In genomic region chr5:110142309-110142708, GRCm38 (mm10) we compare ENCODE assay signal across 17 mouse cellular contexts. TPM values are rescaled to one million over a fixed set of nuclear protein-coding genes. Genes with fewer than 3 reads are reported as not detected.
A peak's percentile ranks its signal among the peaks of the same experiment; 100 is the strongest.
DNase-seq lines count a peak whose midpoint lies in the region; ATAC-seq and TF ChIP-seq lines count a peak whose summit lies in the region.
"Had no signal": no experiment of that assay in that cellular context is flagged by ENCODE, and none has a peak within 500 bp of the region (broad histone marks: within the 10 kb centered on the region; RNA-seq: fewer than 3 reads in every experiment).

No protein-coding gene starts in this region.

- no peaks in the 10 kb centered on the region for H3K9me3 ChIP-seq in kidney, embryonic 16.5 days (ENCODE audit: low read length)
- H3K9me3 ChIP-seq: embryonic facial prominence, embryonic 13.5 days; lung, embryonic 15.5 days; neural tube, embryonic 12.5 days had no signal

- 58% methylated on average over 2 of the region's 2 CpGs for WGBS in kidney, adult 2 months
- 87% methylated on average over 2 of the region's 2 CpGs for WGBS in kidney, embryonic 16.5 days
- 57% methylated on average over 2 of the region's 2 CpGs for WGBS in cerebellum, adult 2 months

- no peak for ATAC-seq in kidney, embryonic 16.5 days (ENCODE audit: low FRiP score, low TSS enrichment)
- peak; percentile 76 for ATAC-seq in megakaryocyte progenitor cell, adult 5-6 weeks (replicated peaks; ENCODE audit: poor library complexity)
- ATAC-seq: forebrain, embryonic 14.5 days; midbrain, embryonic 16.5 days had no signal

- no peak for TF ChIP-seq POLR2A in kidney, adult 2 months (IDR thresholded peaks at IDR 0.05; ENCODE audit: low read depth, low read length)
- no peak for TF ChIP-seq POLR2A in cerebellum, adult 2 months (IDR thresholded peaks at IDR 0.05; ENCODE audit: borderline replicate concordance, insufficient read depth, low read length)

- no peak overlapping the region for H3K4me2 ChIP-seq in kidney, embryonic 16.5 days (replicated peaks; ENCODE audit: low read depth, low read length)
- H3K4me2 ChIP-seq: embryonic facial prominence, embryonic 13.5 days; hindbrain, embryonic 14.5 days; lung, embryonic 15.5 days; neural tube, embryonic 12.5 days had no signal

- H3K27me3 ChIP-seq in kidney, adult 2 months (replicated peaks; ENCODE audit: control insufficient read depth, insufficient read depth, low read length) = no peaks in the 10 kb centered on the region
- H3K27me3 ChIP-seq in kidney, embryonic 16.5 days (ENCODE audit: insufficient read depth, low read length) = no peaks in the 10 kb centered on the region
- no peaks in the 10 kb centered on the region for H3K27me3 ChIP-seq in cerebellum, adult 2 months (ENCODE audit: control insufficient read depth, insufficient read depth, low read length)
- H3K27me3 ChIP-seq: embryonic facial prominence, embryonic 13.5 days; lung, embryonic 15.5 days; neural tube, embryonic 12.5 days had no signal

- no peak overlapping the region for H3K9ac ChIP-seq in kidney, embryonic 16.5 days (replicated peaks; ENCODE audit: low read length)
- H3K9ac ChIP-seq: embryonic facial prominence, embryonic 13.5 days; hindbrain, embryonic 14.5 days; lung, embryonic 15.5 days; neural tube, embryonic 12.5 days had no signal

- peak overlapping the region; percentile 12; the same call in 1 of the 2 replicates for H3K27ac ChIP-seq in kidney, adult 2 months (ENCODE audit: insufficient read depth, low read depth, low read length)
- H3K27ac ChIP-seq in kidney, embryonic 16.5 days (ENCODE audit: low read length) = no peak overlapping the region
- H3K27ac ChIP-seq in cerebellum, adult 2 months (ENCODE audit: insufficient read depth, low read length) = no peak overlapping the region
- H3K27ac ChIP-seq: embryonic facial prominence, embryonic 13.5 days; heart, adult 2 months; hindbrain, embryonic 14.5 days; lung, embryonic 15.5 days; neural tube, embryonic 12.5 days had no signal

- H3K4me1 ChIP-seq in kidney, adult 2 months (ENCODE audit: control insufficient read depth, insufficient read depth, low read length) = no peaks in the 10 kb centered on the region
- no peaks in the 10 kb centered on the region for H3K4me1 ChIP-seq in kidney, embryonic 16.5 days (ENCODE audit: insufficient read depth, low read length)
- H3K4me1 ChIP-seq in cerebellum, adult 2 months (ENCODE audit: control insufficient read depth, insufficient read depth, low read length) = no peaks in the 10 kb centered on the region
- H3K4me1 ChIP-seq: embryonic facial prominence, embryonic 13.5 days; lung, embryonic 15.5 days; neural tube, embryonic 12.5 days had no signal

- H3K36me3 ChIP-seq in kidney, adult 2 months (ENCODE audit: control insufficient read depth, insufficient read depth, low read length) = peaks cover 1% of the 10 kb centered on the region; the same call in 1 of the 2 replicates
- peaks cover 37% of the 10 kb centered on the region for H3K36me3 ChIP-seq in kidney, embryonic 16.5 days (ENCODE audit: insufficient read depth, low read length)

- no peak for TF ChIP-seq CTCF in kidney, adult 2 months (conservative IDR thresholded peaks at IDR 0.05; ENCODE audit: insufficient read depth, insufficient read length, low read depth, low read length)
- TF ChIP-seq CTCF in cerebellum, adult 2 months (IDR thresholded peaks at IDR 0.05; ENCODE audit: borderline replicate concordance, insufficient read depth, low read depth, low read length) = no peak

- no peak overlapping the region for H3K4me3 ChIP-seq in kidney, adult 2 months (ENCODE audit: insufficient read depth, low read depth, low read length)
- no peak overlapping the region for H3K4me3 ChIP-seq in kidney, embryonic 16.5 days (ENCODE audit: low read length)
- no peak overlapping the region for H3K4me3 ChIP-seq in cerebellum, adult 2 months (replicated peaks; ENCODE audit: insufficient read depth, low read depth, low read length)
- H3K4me3 ChIP-seq: embryonic facial prominence, embryonic 13.5 days; heart, adult 2 months; lung, embryonic 15.5 days; neural tube, embryonic 12.5 days had no signal

- DNase-seq in adrenal gland, adult (ENCODE audit: inconsistent age in 2 of 2, low spot score in 1 of 2) = peak; percentile 60 to 88
- DNase-seq in adrenal gland, postnatal 4 days (ENCODE audit: low spot score in 2 of 2) = no peak
- DNase-seq in kidney, adult 2 months = peak; percentile 55
- peak; percentile 20 for DNase-seq in adrenal gland, postnatal 25 days
- DNase-seq in cerebellum, adult 2 months = no peak
- DNase-seq in thymus, postnatal 0 days (ENCODE audit: low spot score) = no peak
- DNase-seq: cerebellum, postnatal 36 days; spleen, adult 18-20 months had no signal

RNA-seq across cellular contexts. Expression of gene Chfr, which starts 6.7 kb away (rescaled TPM):
- 10 to 100 TPM; 48.3 to 54.5 TPM for total RNA-seq in adrenal gland, postnatal 4 days (2021)
- polyA plus RNA-seq in kidney, adult 2 months (2012; rRNA removed) = 23.2 and 23.5 TPM in 2 replicates
- 39.4 and 42.8 TPM in 2 replicates for polyA plus RNA-seq in kidney, embryonic 16.5 days (2015; fragmentation: Nextera tagmentation; extraction: Ambion mirVana)
- 43.0 and 44.0 TPM in 2 replicates for total RNA-seq in adrenal gland, postnatal 25 days (2021)
- total RNA-seq in megakaryocyte progenitor cell, adult 5-6 weeks (2015) = 29.1 and 34.6 TPM in 2 replicates
- 43.9 and 57.1 TPM in 2 replicates for total RNA-seq in megakaryocyte progenitor cell, adult 5-6 weeks (2017)
- polyA plus RNA-seq in cerebellum, adult 2 months (2012; rRNA removed) = 100 and 105 TPM in 2 replicates
- polyA plus RNA-seq in thymus, postnatal 0 days (2015; fragmentation: Nextera tagmentation; extraction: Ambion mirVana) = 75.1 and 82.2 TPM in 2 replicates

RNA-seq across cellular contexts. Expression of gene Zfp605, which starts 32.4 kb away (rescaled TPM):
- 1 to 10 TPM; 7.6 to 8.2 TPM for total RNA-seq in adrenal gland, postnatal 4 days (2021)
- polyA plus RNA-seq in kidney, adult 2 months (2012; rRNA removed) = 0.49 and 0.74 TPM in 2 replicates
- polyA plus RNA-seq in kidney, embryonic 16.5 days (2015; fragmentation: Nextera tagmentation; extraction: Ambion mirVana) = 4.5 and 6.0 TPM in 2 replicates
- total RNA-seq in adrenal gland, postnatal 25 days (2021) = 5.7 and 7.1 TPM in 2 replicates
- total RNA-seq in megakaryocyte progenitor cell, adult 5-6 weeks (2015) = 4.3 and 6.7 TPM in 2 replicates
- total RNA-seq in megakaryocyte progenitor cell, adult 5-6 weeks (2017) = 7.3 and 11.1 TPM in 2 replicates
- 7.0 and 7.5 TPM in 2 replicates for polyA plus RNA-seq in cerebellum, adult 2 months (2012; rRNA removed)
- polyA plus RNA-seq in thymus, postnatal 0 days (2015; fragmentation: Nextera tagmentation; extraction: Ambion mirVana) = 4.9 and 5.8 TPM in 2 replicates

RNA-seq across cellular contexts. Expression of gene Golga3, which starts 34.2 kb away (rescaled TPM):
- total RNA-seq in adrenal gland, postnatal 4 days (2021) = 10 to 100 TPM; 39.9 to 43.6 TPM
- polyA plus RNA-seq in kidney, adult 2 months (2012; rRNA removed) = 7.8 and 8.6 TPM in 2 replicates
- 19.2 and 19.6 TPM in 2 replicates for polyA plus RNA-seq in kidney, embryonic 16.5 days (2015; fragmentation: Nextera tagmentation; extraction: Ambion mirVana)
- 33.8 and 40.1 TPM in 2 replicates for total RNA-seq in adrenal gland, postnatal 25 days (2021)
- 11.9 and 13.7 TPM in 2 replicates for total RNA-seq in megakaryocyte progenitor cell, adult 5-6 weeks (2015)
- total RNA-seq in megakaryocyte progenitor cell, adult 5-6 weeks (2017) = 21.4 and 22.6 TPM in 2 replicates
- 21.7 and 22.5 TPM in 2 replicates for polyA plus RNA-seq in cerebellum, adult 2 months (2012; rRNA removed)
- 12.1 and 12.3 TPM in 2 replicates for polyA plus RNA-seq in thymus, postnatal 0 days (2015; fragmentation: Nextera tagmentation; extraction: Ambion mirVana)

RNA-seq across cellular contexts. Expression of gene Gtpbp6, which starts 34.3 kb away (rescaled TPM):
- total RNA-seq in adrenal gland, postnatal 4 days (2021) = 10 to 100 TPM; 58.3 to 59.9 TPM
- polyA plus RNA-seq in kidney, adult 2 months (2012; rRNA removed) = 50.6 and 65.8 TPM in 2 replicates
- polyA plus RNA-seq in kidney, embryonic 16.5 days (2015; fragmentation: Nextera tagmentation; extraction: Ambion mirVana) = 36.4 and 39.2 TPM in 2 replicates
- 72.3 and 75.1 TPM in 2 replicates for total RNA-seq in adrenal gland, postnatal 25 days (2021)
- total RNA-seq in megakaryocyte progenitor cell, adult 5-6 weeks (2015) = 12.0 and 12.7 TPM in 2 replicates
- 17.3 and 19.8 TPM in 2 replicates for total RNA-seq in megakaryocyte progenitor cell, adult 5-6 weeks (2017)
- polyA plus RNA-seq in cerebellum, adult 2 months (2012; rRNA removed) = 145 and 152 TPM in 2 replicates
- 32.0 and 36.8 TPM in 2 replicates for polyA plus RNA-seq in thymus, postnatal 0 days (2015; fragmentation: Nextera tagmentation; extraction: Ambion mirVana)

RNA-seq across cellular contexts. Expression of gene Plcxd1, which starts 42.5 kb away (rescaled TPM):
- under 1 TPM; 0.20 to 0.25 TPM for total RNA-seq in adrenal gland, postnatal 4 days (2021)
- polyA plus RNA-seq in kidney, adult 2 months (2012; rRNA removed) = 1.8 and 2.9 TPM in 2 replicates
- polyA plus RNA-seq in kidney, embryonic 16.5 days (2015; fragmentation: Nextera tagmentation; extraction: Ambion mirVana) = 2.3 and 2.6 TPM in 2 replicates
- 0.15 and 0.29 TPM in 2 replicates for total RNA-seq in adrenal gland, postnatal 25 days (2021)
- total RNA-seq in megakaryocyte progenitor cell, adult 5-6 weeks (2015) = not detected in 2 replicates
- total RNA-seq in megakaryocyte progenitor cell, adult 5-6 weeks (2017) = 0.17 TPM in 1 of 2 replicates, not detected in the other
- 7.2 and 7.8 TPM in 2 replicates for polyA plus RNA-seq in cerebellum, adult 2 months (2012; rRNA removed)
- 3.3 and 3.5 TPM in 2 replicates for polyA plus RNA-seq in thymus, postnatal 0 days (2015; fragmentation: Nextera tagmentation; extraction: Ambion mirVana)
- total RNA-seq: heart, adult 2 months had no signal

Comparison
In these comparisons a context has a peak if more than half of its experiments do, and no peak if none do; other contexts are left out.
1. DNase-seq: peak in adrenal gland, adult (2 of 2), kidney, adult 2 months (single experiment) and adrenal gland, postnatal 25 days (single experiment); none in adrenal gland, postnatal 4 days (0 of 2), cerebellum, adult 2 months (0 of 2) and thymus, postnatal 0 days (single experiment).